Mouse (Mus musculus) ES-E14 (cell line): ENCODE measurements at regions not wholly inside any gene's neighbourhood (a gene's known extent, or its start where the extent isn't known, plus 50 kb on each side); places are given as distances from the start of the nearest gene placed in this dataset.

Experiments used
- CHD2 ChIP-seq: IDR thresholded peaks from 2 replicates; pipeline ENCODE4 v1.6.1; 2014; ENCODE audit warnings: mild to moderate bottlenecking, low read depth, low read length, inconsistent platforms
- ZC3H11A ChIP-seq: IDR thresholded peaks from 2 replicates; pipeline ENCODE4 v1.6.1; 2012; ENCODE audit warnings: low read depth, mild to moderate bottlenecking, inconsistent platforms, low read length, borderline replicate concordance

- TF ChIP-seq CHD2 (no peak), ZC3H11A (no peak)
Observed at GRCm38 (mm10) chr13:52190848-52191590, 340.1 kb downstream of the Diras2 start.
